Mouse (Mus musculus): ENCODE measurements around the gene Cnbd2.

DNA sequence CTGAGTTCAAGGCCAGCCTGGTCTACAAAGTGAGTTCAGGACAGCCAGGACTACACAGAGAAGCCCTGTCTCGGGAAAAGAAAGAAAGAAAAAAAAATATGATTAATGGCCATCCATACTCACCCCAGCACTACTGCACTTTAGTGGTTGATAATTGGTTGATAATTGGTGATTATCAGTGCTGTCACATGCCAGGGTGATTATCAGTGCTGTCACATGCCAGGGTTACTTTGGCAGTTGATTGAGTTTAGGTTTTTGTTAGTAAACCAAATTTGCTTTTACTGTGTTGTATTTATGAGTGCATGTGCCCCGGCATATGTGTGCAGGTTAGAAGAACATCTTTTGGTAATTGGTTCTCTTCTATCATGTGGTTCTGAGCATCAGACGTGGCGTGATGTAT, 10.0 kb upstream of the Cnbd2 start:
- TF ChIP-seq POLR2A (IDR thresholded peaks at IDR 0.05; ENCODE audit: control insufficient read depth, extremely low read depth, insufficient read depth, low read length, poor library complexity), result no peak
- no peak for TF ChIP-seq CTCF (IDR thresholded peaks at IDR 0.05; ENCODE audit: borderline replicate concordance, control insufficient read depth, extremely low read depth, insufficient read depth, low read length, poor library complexity)
